Mouse (Mus musculus): ENCODE data around the gene Dab2ip. TPM values are rescaled to one million over a fixed set of nuclear protein-coding genes. Genes with fewer than 3 reads are reported as not detected.

Dab2ip gene
- total and polyA plus RNA-seq, 3 experiments, result 4.9 to 15.6 (median 7.8) TPM

GRCm38 (mm10) chr2:35626181-35626727 lies 68.2 kb downstream of the Dab2ip start:
- TF ChIP-seq EP300 (IDR thresholded peaks at IDR 0.05; ENCODE audit: low read length) (no peak), MAZ (IDR thresholded peaks at IDR 0.05; ENCODE audit: low read depth, low read length) (no peak), CHD2 (IDR thresholded peaks at IDR 0.05; ENCODE audit: low read length) (no peak), USF2 (conservative IDR thresholded peaks at IDR 0.05; ENCODE audit: low read depth, low read length) (no peak), JUN (IDR thresholded peaks at IDR 0.05; ENCODE audit: insufficient read depth, low read depth, low read length) (no peak), NRF1 (IDR thresholded peaks at IDR 0.05; ENCODE audit: low read depth, low read length) (no peak), KAT2A (IDR thresholded peaks at IDR 0.05; ENCODE audit: insufficient replicate concordance, low read length) (no peak), IRF4 (IDR thresholded peaks at IDR 0.05; ENCODE audit: low read depth, low read length) (no peak), ZNF384 (IDR thresholded peaks at IDR 0.05; ENCODE audit: low read depth, low read length) (no peak), GABPA (IDR thresholded peaks at IDR 0.05; ENCODE audit: insufficient replicate concordance, low read depth, low read length) (no peak), E2F4 (IDR thresholded peaks at IDR 0.05; ENCODE audit: insufficient replicate concordance, low read depth, low read length) (no peak), ETS1 (conservative IDR thresholded peaks at IDR 0.05; ENCODE audit: low read depth, low read length) (no peak), MXI1 (IDR thresholded peaks at IDR 0.05; ENCODE audit: low read depth, low read length) (no peak), MEF2A (IDR thresholded peaks at IDR 0.05; ENCODE audit: borderline replicate concordance, low read depth, low read length) (no peak), SIN3A (IDR thresholded peaks at IDR 0.05; ENCODE audit: low read length) (no peak), HCFC1 (IDR thresholded peaks at IDR 0.05; ENCODE audit: low read depth, low read length) (no peak), RCOR1 (conservative IDR thresholded peaks at IDR 0.05; ENCODE audit: low read depth, low read length) (no peak), ZC3H11A (IDR thresholded peaks at IDR 0.05; ENCODE audit: low read depth, low read length) (no peak), USF1 (IDR thresholded peaks at IDR 0.05; ENCODE audit: low read depth, low read length) (no peak)
- Histone ChIP-seq H3K4me3 (replicated peaks in 1 of 3; ENCODE audit: low read depth in 2 of 3, low read length in 2 of 3, poor library complexity in 1 of 3) (no peak overlapping the region), H3K79me2 (replicated peaks; ENCODE audit: control insufficient read depth, extremely low read depth, insufficient read depth, poor library complexity, severe bottlenecking) (no peaks in the 10 kb centered on the region), H3K27me3 (replicated peaks) (no peaks in the 10 kb centered on the region), H3K4me1 (ENCODE audit: control insufficient read depth in 1 of 2, insufficient read depth in 2 of 2) (peaks cover 5 to 60% of the 10 kb centered on the region in 2 experiments), H3K9me3 (replicated peaks; ENCODE audit: low read length) (no peaks in the 10 kb centered on the region), H3K27ac (ENCODE audit: insufficient read depth, low read depth) (no peak overlapping the region), H3K4me2 (ENCODE audit: insufficient read depth, low read depth, poor library complexity, severe bottlenecking) (no peak overlapping the region), H3K36me3 (replicated peaks in 1 of 2; ENCODE audit: control insufficient read depth in 1 of 2, insufficient read depth in 1 of 2, low read length in 1 of 2) (peaks cover 0 to 25% of the 10 kb centered on the region in 2 experiments), H3K9ac (ENCODE audit: insufficient read depth, low read depth) (no peak overlapping the region)
- in situ Hi-C loops (cut with MboI; ENCODE audit: low pct_ligation_motif_present, low pct_unique_long_range_greater_than_20kb, low sequenced_read_pairs), result no loop called here
- DNase-seq (ENCODE audit: extremely low read depth), result no peak
- dilution Hi-C loops (cut with MboI; ENCODE audit: extremely low pct_ligation_motif_present, extremely low pct_unique_long_range_greater_than_20kb, low sequenced_read_pairs), result no loop called here

- no peaks in the 10 kb centered on the region for H3K79me2 ChIP-seq (replicated peaks; ENCODE audit: control insufficient read depth, extremely low read depth, insufficient read depth, poor library complexity, severe bottlenecking)
- TF ChIP-seq USF2 (conservative IDR thresholded peaks at IDR 0.05; ENCODE audit: low read depth, low read length) (no peak), ZMIZ1 (IDR thresholded peaks at IDR 0.05; ENCODE audit: low read depth, low read length) (no peak), SMC3 (IDR thresholded peaks at IDR 0.05; ENCODE audit: low read depth, low read length) (no peak), JUND (conservative IDR thresholded peaks at IDR 0.05; ENCODE audit: low read depth, low read length) (no peak), UBTF (IDR thresholded peaks at IDR 0.05; ENCODE audit: low read depth, low read length) (no peak), CHD2 (IDR thresholded peaks at IDR 0.05; ENCODE audit: low read length) (no peak), NRF1 (IDR thresholded peaks at IDR 0.05; ENCODE audit: low read depth, low read length) (no peak), USF1 (IDR thresholded peaks at IDR 0.05; ENCODE audit: low read depth, low read length) (no peak), MYC (IDR thresholded peaks at IDR 0.05; ENCODE audit: low read depth, low read length) (no peak), ZC3H11A (IDR thresholded peaks at IDR 0.05; ENCODE audit: low read depth, low read length) (no peak), PAX5 (IDR thresholded peaks at IDR 0.05; ENCODE audit: low read length) (no peak), MEF2A (IDR thresholded peaks at IDR 0.05; ENCODE audit: borderline replicate concordance, low read depth, low read length) (no peak), SIN3A (IDR thresholded peaks at IDR 0.05; ENCODE audit: low read length) (no peak)
- no peaks in the 10 kb centered on the region for H3K9me3 ChIP-seq (replicated peaks; ENCODE audit: low read length)
- H3K27ac ChIP-seq (ENCODE audit: insufficient read depth, low read depth), result no peak overlapping the region
- in situ Hi-C loops (cut with MboI; ENCODE audit: low pct_ligation_motif_present, low pct_unique_long_range_greater_than_20kb, low sequenced_read_pairs), result no loop called here
- no peak overlapping the region for H3K4me3 ChIP-seq (replicated peaks in 1 of 3; ENCODE audit: low read depth in 2 of 3, low read length in 2 of 3, poor library complexity in 1 of 3)
- H3K4me1 ChIP-seq (ENCODE audit: control insufficient read depth in 1 of 2, insufficient read depth in 2 of 2), result peaks cover 5 to 56% of the 10 kb centered on the region in 2 experiments
- no peaks in the 10 kb centered on the region for H3K27me3 ChIP-seq (replicated peaks)
- dilution Hi-C loops (cut with MboI; ENCODE audit: extremely low pct_ligation_motif_present, extremely low pct_unique_long_range_greater_than_20kb, low sequenced_read_pairs), result no loop called here
- H3K4me2 ChIP-seq (ENCODE audit: insufficient read depth, low read depth, poor library complexity, severe bottlenecking), result no peak overlapping the region
- peaks cover 0 to 27% of the 10 kb centered on the region in 2 experiments for H3K36me3 ChIP-seq (replicated peaks in 1 of 2; ENCODE audit: control insufficient read depth in 1 of 2, insufficient read depth in 1 of 2, low read length in 1 of 2)
- no peak overlapping the region for H3K9ac ChIP-seq (ENCODE audit: insufficient read depth, low read depth)
- DNase-seq (ENCODE audit: extremely low read depth), result no peak
Measured at GRCm38 (mm10) chr2:35627298-35627898, 69.3 kb downstream of the Dab2ip start.
